Mouse (Mus musculus) Patski (cell line): ENCODE data around the gene Rrp15. TPM values are rescaled to one million over a fixed set of nuclear protein-coding genes. Genes with fewer than 3 reads are reported as not detected.
A peak's percentile ranks its signal among the peaks of the same experiment; 100 is the strongest.

Experiments
- ATAC-seq: fragments of 100-300 bp; one replicate; pipeline ENCODE4 v1.8.0; 2021
- CTCF ChIA-PET: fragments of 350-600 bp; sonication (Branson Sonifier 250); formaldehyde crosslinking; loops from one replicate; lab custom pipeline; 2022; ENCODE audit warnings: inconsistent platforms; lab: Charles Lee
- POLR2A ChIA-PET: fragments of 350-600 bp; sonication (Branson Sonifier 250); formaldehyde crosslinking; loops from one replicate; lab custom pipeline; 2022; ENCODE audit warnings: antibody characterized with exemption, inconsistent platforms; lab: Charles Lee
- DNase-seq: peaks from one replicate; pipeline ENCODE4 v3.0.0-alpha.2; 2011; ENCODE audit warnings: low read depth, low spot score
- H3K27me3 ChIP-seq: fragments of 371-371 bp; one replicate; pipeline ENCODE4 v1.5.1; 2021
- CTCF ChIP-seq: fragments of 100-300 bp; IDR thresholded peaks from one replicate; pipeline ENCODE4 v1.5.1; 2021
- in situ Hi-C: fragments of 300-500 bp; cut with MboI; formaldehyde crosslinking; loops from 3 replicates; pipeline ENCODE4 v1.11.1; 2018; ENCODE audit warnings: low pct_unique_long_range_greater_than_20kb, mixed read lengths
- polyA plus RNA-seq: library from polyadenylated mRNA; unstranded; gene quantifications from one replicate; pipeline ENCODE4 v1.2.3, GENCODE M21; 2021

Rrp15 gene
- polyA plus RNA-seq, 1 experiment from 2014 or later = 48.7 TPM

DNA sequence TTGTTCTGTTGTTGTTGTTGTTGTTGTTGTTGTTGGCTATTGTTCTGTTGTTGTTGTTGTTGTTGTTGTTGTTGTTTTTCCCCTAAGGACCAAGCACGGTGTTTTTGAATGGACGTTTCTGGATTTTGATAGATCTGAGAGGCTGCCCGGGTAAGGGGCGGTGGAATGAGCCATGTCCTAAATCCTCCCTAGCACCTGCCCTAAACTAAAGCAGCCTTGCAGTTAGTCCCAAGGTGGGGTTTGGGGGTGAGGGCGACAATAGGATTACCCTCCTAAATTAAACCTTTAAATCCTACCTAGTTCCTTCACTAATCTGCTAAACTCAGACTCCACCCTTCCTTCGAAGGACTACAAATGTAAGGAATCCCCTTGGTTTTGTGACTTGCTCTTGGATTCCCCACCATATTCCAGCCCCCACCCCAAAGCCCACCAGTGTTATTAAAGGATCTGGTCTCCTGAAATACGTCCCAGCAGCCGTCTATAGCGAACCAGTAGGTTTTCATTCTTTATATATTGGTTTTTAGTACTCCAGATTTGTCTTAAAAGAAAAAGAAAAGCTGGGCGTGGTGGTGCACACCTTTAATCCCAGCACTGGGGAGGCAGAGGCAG is 621 bp upstream of the Rrp15 start:
- no peaks in the 10 kb centered on the region for H3K27me3 ChIP-seq
- DNase-seq (no peak), ATAC-seq (peak; percentile 24)
- no peak for TF ChIP-seq CTCF
- POLR2A ChIA-PET = interaction anchor here (0.6 kb wide), 1 partner anchor 636 kb away, joined by 3 read pairs; no protein-coding TSS in a partner anchor
- CTCF ChIA-PET = no interaction called here
- in situ Hi-C loops = no loop called here

- CTCF ChIA-PET = no interaction called here
- ATAC-seq (no peak), DNase-seq (no peak)
- H3K27me3 ChIP-seq = no peaks in the 10 kb centered on the region
- in situ Hi-C loops = no loop called here
- POLR2A ChIA-PET = no interaction called here
- TF ChIP-seq CTCF = no peak
Measured at GRCm38 (mm10) chr1:186739828-186740227, 9.3 kb downstream of the Rrp15 start.

- DNase-seq (no peak), ATAC-seq (no peak)
- ChIA-PET CTCF (interaction anchor here (1.1 kb wide), 1 partner anchor 14 kb away, joined by 3 read pairs; no protein-coding TSS in a partner anchor), POLR2A (no interaction called here)
- in situ Hi-C loops = no loop called here
- no peaks in the 10 kb centered on the region for H3K27me3 ChIP-seq
- no peak for TF ChIP-seq CTCF
Measured at GRCm38 (mm10) chr1:186735537-186735936, 13.6 kb downstream of the Rrp15 start.

DNA sequence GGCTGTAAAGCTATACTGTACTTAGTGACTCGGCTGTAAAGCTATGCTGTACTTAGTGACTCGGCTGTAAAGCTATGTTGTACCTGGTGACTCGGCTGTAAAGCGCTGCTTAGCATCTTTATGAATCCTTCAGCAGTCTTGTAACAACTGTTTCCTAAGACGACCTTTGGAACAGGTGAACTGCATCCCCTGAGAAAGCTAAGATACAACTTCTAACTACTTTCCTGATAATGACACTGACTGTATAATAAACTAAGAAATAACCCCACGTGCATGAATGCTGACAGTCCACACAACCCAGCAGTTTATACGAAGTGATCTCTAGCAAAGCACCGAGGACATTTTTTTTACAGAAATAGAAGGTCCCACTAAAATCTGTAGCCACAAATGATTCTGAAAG is 16.1 kb downstream of the Rrp15 start:
- DNase-seq (no peak), ATAC-seq (no peak)
- POLR2A ChIA-PET = no interaction called here
- no peak for TF ChIP-seq CTCF
- in situ Hi-C loops = no loop called here
- CTCF ChIA-PET = interaction anchor here (0.8 kb wide), 1 partner anchor 11 kb away, joined by 3 read pairs; no protein-coding TSS in a partner anchor
- H3K27me3 ChIP-seq = no peaks in the 10 kb centered on the region

GRCm38 (mm10) chr1:186728778-186729177 is 20.4 kb downstream of the Rrp15 start:
- CTCF ChIA-PET = interaction anchor here (1.6 kb wide), 1 partner anchor 9 kb away, joined by 5 read pairs; no protein-coding TSS in a partner anchor
- in situ Hi-C loops = loop anchor here (10.0 kb wide), 1 partner anchor 974 kb away; no protein-coding TSS in a partner anchor
- DNase-seq (no peak), ATAC-seq (no peak)
- no peaks in the 10 kb centered on the region for H3K27me3 ChIP-seq
- POLR2A ChIA-PET = no interaction called here
- no peak for TF ChIP-seq CTCF

DNA sequence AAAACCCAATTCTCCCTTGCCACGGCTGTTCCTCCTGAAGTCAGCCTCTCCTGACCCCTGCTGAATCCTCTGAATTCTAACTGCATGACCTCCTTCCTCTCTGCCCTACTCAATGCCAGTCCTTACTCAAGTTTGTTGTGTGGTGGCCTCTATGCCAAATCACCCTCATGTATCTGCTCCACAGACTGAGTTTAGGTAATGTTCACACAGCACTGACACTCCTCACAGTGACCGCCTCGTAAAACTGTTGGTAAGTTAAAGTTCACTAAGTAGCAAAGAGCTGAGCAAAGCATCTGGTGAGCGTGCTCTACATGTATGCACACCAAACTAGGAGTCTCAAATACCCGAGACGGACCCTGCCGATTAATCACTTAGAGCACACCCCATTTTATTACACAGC is 23.0 kb downstream of the Rrp15 start:
- POLR2A ChIA-PET = no interaction called here
- ATAC-seq (no peak), DNase-seq (no peak)
- in situ Hi-C loops = loop anchor here (10.0 kb wide), 1 partner anchor 971 kb away; no protein-coding TSS in a partner anchor
- CTCF ChIA-PET = no interaction called here
- H3K27me3 ChIP-seq = no peaks in the 10 kb centered on the region
- no peak for TF ChIP-seq CTCF

GRCm38 (mm10) chr1:186722299-186722698 is 26.9 kb downstream of the Rrp15 start:
- DNase-seq = no peak
- no peaks in the 10 kb centered on the region for H3K27me3 ChIP-seq
- in situ Hi-C loops = loop anchor here (10.0 to 25.0 kb wide), 2 partner anchors 710 to 967 kb away; no protein-coding TSS in a partner anchor
- no peak for TF ChIP-seq CTCF
- ChIA-PET POLR2A (no interaction called here), CTCF (interaction anchor here (1.0 to 2.0 kb wide), 9 partner anchors 9 to 1177 kb away, joined by 3 to 10 read pairs (median 3); no protein-coding TSS in a partner anchor)
- no peak for ATAC-seq

DNA sequence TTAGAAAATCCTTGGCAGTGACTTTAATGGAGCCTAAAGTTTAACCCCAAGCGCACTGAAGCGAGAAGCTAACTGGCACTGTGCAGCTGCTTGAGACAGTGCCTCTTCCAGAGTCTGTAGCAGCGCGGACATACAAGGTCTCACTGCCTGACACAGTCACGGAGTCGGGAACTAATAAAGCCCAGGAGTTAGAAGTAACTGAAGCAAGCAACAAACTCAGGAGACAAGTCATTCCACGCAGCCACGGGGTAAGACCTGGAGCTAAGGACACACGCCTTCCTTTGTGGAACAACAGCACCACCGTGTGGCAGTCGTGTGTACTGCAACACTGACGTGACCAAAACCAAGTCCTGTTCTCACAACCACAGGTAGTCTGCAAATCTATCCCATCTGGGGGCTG is 27.3 kb downstream of the Rrp15 start:
- in situ Hi-C loops = loop anchor here (10.0 to 25.0 kb wide), 2 partner anchors 710 to 967 kb away; no protein-coding TSS in a partner anchor
- ChIA-PET CTCF (interaction anchor here (0.7 to 2.0 kb wide), 10 partner anchors 8 to 1176 kb away, joined by 3 to 10 read pairs (median 3); no protein-coding TSS in a partner anchor), POLR2A (no interaction called here)
- ATAC-seq (peak; percentile 72), DNase-seq (no peak)
- no peaks in the 10 kb centered on the region for H3K27me3 ChIP-seq
- TF ChIP-seq CTCF = peak; percentile 92

- TF ChIP-seq CTCF = no peak
- no peak for DNase-seq
- in situ Hi-C loops = loop anchor here (10.0 to 25.0 kb wide), 2 partner anchors 709 to 966 kb away; no protein-coding TSS in a partner anchor
- no peak for ATAC-seq
- ChIA-PET POLR2A (no interaction called here), CTCF (interaction anchor here (0.7 to 1.9 kb wide), 3 partner anchors 12 to 966 kb away, joined by 3 to 6 read pairs (median 3); no protein-coding TSS in a partner anchor)
- no peaks in the 10 kb centered on the region for H3K27me3 ChIP-seq
Measured at GRCm38 (mm10) chr1:186721166-186721565, 28.0 kb downstream of the Rrp15 start.

DNA sequence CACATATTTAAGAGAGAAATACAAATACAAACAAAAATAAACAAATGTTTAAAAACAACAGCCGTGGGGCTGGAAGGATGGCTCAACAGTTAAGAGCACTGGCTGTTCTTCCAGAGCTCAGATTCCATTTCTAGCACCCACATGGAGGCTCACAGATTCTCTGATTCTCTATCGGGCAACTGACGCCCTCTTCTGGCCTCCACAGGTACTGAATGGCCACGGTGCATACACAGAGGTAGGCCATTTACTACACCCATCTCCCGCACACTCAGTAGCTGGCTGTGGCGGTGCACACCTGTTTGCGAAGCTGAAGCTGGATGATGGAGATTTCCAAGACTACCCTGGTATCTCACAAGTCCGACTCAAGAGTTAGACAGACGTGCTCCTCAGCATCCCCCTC is 29.4 kb downstream of the Rrp15 start:
- POLR2A ChIA-PET = no interaction called here
- TF ChIP-seq CTCF = peak; percentile 56
- DNase-seq (no peak), ATAC-seq (no peak)
- no peaks in the 10 kb centered on the region for H3K27me3 ChIP-seq
- CTCF ChIA-PET = interaction anchor here (1.2 to 1.4 kb wide), 3 partner anchors 12 to 1173 kb away, joined by 3 to 4 read pairs (median 4); no protein-coding TSS in a partner anchor
- in situ Hi-C loops = loop anchor here (5.0 to 25.0 kb wide), 4 partner anchors 707 to 1175 kb away; no protein-coding TSS in a partner anchor
